Mouse (Mus musculus): ENCODE measurements around the gene Krt71. TPM values are rescaled to one million over a fixed set of nuclear protein-coding genes. Genes with fewer than 3 reads are reported as not detected.
"Not testable (repeated sequence)": the region's sequence is repeated elsewhere in the genome, so short reads cannot be mapped to it uniquely, and the experiment has no call there.

The Krt71 gene
- total and polyA plus RNA-seq, 3 experiments, result not detected

DNA sequence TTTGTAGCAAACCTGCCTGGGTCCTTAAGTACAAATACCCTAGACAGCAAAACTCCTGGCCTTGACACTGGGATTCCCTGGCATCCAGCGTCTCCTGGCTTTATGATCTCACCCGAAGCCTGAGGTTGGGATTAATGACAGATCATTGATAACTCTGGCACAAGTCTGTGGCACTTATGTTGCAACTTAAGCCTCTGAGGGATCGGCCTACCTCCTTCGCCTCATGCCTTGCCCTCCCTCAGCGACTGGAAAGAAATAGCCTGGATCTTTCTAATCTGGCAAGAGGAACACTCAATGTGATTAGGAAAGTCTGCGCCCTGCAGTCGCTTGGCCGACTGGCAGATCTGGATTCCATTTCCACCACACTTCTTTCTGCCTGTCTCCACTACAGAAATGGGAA, 43.0 kb downstream of the Krt71 start:
- no peaks in the 10 kb centered on the region for H3K36me3 ChIP-seq (ENCODE audit: control insufficient read depth, insufficient read depth, low read length)
- 71% methylated on average over 8 of the region's 8 CpGs for WGBS
- H3K9ac ChIP-seq (ENCODE audit: low read depth, low read length), result no peak overlapping the region
- no peak overlapping the region for H3K27ac ChIP-seq
- intact Hi-C loops (cut with DNase I), result no loop called here
- no peaks in the 10 kb centered on the region for H3K27me3 ChIP-seq (ENCODE audit: control insufficient read depth, insufficient read depth, low read length)
- no peaks in the 10 kb centered on the region for H3K4me1 ChIP-seq (ENCODE audit: control insufficient read depth, insufficient read depth, low read length)
- no peak for TF ChIP-seq CTCF (IDR thresholded peaks at IDR 0.05)
- TF ChIP-seq EP300 (IDR thresholded peaks at IDR 0.05; ENCODE audit: insufficient read depth, low read depth, low read length), result no peak
- no peak for TF ChIP-seq POLR2A (IDR thresholded peaks at IDR 0.05; ENCODE audit: insufficient read depth, low read depth, low read length)
- no peaks in the 10 kb centered on the region for H3K79me2 ChIP-seq (replicated peaks; ENCODE audit: control insufficient read depth, insufficient read depth, low read length)
- DNase-seq, result no peak
- no peak overlapping the region for H3K4me3 ChIP-seq

DNA sequence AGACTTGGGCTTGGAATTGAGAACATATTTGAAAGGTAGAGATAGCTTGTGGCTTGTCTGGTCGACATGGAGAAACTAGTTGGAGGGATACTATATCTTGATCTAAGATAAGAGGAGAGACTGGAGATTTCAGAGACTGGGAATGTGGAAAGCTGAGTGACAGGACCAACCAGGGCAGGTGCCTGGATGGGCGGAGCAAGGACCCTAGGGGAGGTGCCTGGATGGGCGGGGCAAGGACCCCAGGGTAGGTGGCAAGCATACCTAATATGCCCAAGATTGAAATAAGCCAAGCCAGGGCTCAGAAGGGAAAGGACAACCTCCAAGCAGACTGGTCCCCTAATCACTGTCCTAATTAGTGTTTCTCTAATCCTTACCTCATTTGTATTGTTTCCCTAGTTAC, 43.7 kb downstream of the Krt71 start:
- WGBS, result 33% methylated on average over 3 of the region's 3 CpGs
- H3K4me1 ChIP-seq (ENCODE audit: control insufficient read depth, insufficient read depth, low read length), result no peaks in the 10 kb centered on the region

DNA sequence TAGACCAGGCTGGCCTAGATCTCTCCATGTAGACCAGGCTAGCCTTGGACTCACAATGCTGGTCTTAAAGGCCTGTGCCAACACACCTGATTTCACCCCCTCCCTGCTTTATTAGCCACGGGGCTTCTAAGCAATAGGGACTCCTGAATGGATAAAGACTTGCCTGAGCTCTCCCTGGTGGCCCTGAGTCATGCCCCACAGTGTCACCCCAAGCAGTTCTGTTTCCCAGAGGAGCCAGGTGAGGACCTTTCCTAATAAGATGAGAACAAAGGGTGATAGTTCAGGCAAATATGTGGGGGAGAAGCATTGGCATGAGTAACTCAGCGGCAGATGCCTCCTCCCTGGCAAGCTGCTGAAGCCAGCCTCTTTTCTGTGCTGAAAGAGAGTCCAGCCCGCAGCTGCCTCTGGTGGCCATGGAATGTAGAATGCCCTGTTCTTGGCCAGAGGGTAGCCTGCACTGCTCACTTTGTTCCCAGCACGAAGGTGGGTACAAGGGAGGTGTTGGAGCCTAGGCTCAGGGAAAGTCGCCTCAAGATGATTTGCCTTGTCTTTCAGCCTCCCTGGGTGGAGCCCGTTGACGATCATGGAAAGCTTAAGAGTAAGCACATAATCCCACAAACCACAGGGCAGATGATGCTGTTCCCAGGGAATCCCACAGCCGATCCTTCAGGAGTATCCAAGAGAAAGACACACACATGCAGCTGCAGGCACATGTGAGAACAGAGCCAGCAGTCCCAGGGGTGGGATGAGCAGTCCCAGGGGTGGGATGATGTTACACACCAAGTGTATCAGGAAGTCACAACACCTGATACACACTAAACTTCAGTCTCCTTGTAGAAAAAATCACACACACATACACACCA, 45.4 kb downstream of the Krt71 start:
- DNase-seq, result no peak
- Histone ChIP-seq H3K27ac (no peak overlapping the region), H3K27me3 (ENCODE audit: control insufficient read depth, insufficient read depth, low read length) (no peaks in the 10 kb centered on the region), H3K4me1 (ENCODE audit: control insufficient read depth, insufficient read depth, low read length) (no peaks in the 10 kb centered on the region), H3K9ac (ENCODE audit: low read depth, low read length) (no peak overlapping the region), H3K79me2 (replicated peaks; ENCODE audit: control insufficient read depth, insufficient read depth, low read length) (no peaks in the 10 kb centered on the region), H3K4me3 (no peak overlapping the region), H3K36me3 (ENCODE audit: control insufficient read depth, insufficient read depth, low read length) (no peaks in the 10 kb centered on the region)
- WGBS, result 70% methylated on average over 8 of the region's 8 CpGs
- TF ChIP-seq CTCF (IDR thresholded peaks at IDR 0.05) (no peak), EP300 (IDR thresholded peaks at IDR 0.05; ENCODE audit: insufficient read depth, low read depth, low read length) (no peak)
- intact Hi-C loops (cut with DNase I), result no loop called here

More for the DNA sequence above, 43.7 kb downstream of the Krt71 start:
- intact Hi-C loops (cut with DNase I), result no loop called here
- TF ChIP-seq CTCF (IDR thresholded peaks at IDR 0.05), result no peak
- no peak for TF ChIP-seq EP300 (IDR thresholded peaks at IDR 0.05; ENCODE audit: insufficient read depth, low read depth, low read length)
- TF ChIP-seq POLR2A (IDR thresholded peaks at IDR 0.05; ENCODE audit: insufficient read depth, low read depth, low read length), result no peak
- no peaks in the 10 kb centered on the region for H3K36me3 ChIP-seq (ENCODE audit: control insufficient read depth, insufficient read depth, low read length)
- no peaks in the 10 kb centered on the region for H3K27me3 ChIP-seq (ENCODE audit: control insufficient read depth, insufficient read depth, low read length)
- H3K79me2 ChIP-seq (replicated peaks; ENCODE audit: control insufficient read depth, insufficient read depth, low read length), result no peaks in the 10 kb centered on the region
- DNase-seq, result no peak
- H3K27ac ChIP-seq, result no peak overlapping the region
- H3K4me3 ChIP-seq, result no peak overlapping the region
- no peak overlapping the region for H3K9ac ChIP-seq (ENCODE audit: low read depth, low read length)

DNA sequence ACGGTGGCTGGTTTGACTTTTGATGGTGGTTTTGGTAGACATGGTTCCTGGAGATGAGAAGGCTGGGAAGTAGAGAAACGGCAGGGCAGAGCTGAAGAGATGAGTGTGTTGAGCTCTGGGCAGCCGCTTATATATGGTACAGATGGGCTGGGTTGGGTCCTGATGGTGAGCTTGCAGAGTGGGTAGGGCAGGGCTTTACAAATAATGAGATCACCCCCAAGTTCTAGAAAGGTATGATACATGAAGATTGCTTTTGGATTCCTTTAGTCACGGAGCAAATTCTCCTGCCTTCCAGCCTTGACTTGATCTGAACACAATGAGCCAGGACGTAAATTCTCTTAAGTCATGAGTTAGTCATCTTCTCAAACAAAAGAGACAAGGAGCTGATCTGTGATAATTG, 48.7 kb downstream of the Krt71 start, which contains the start of gene Krt6a:
Krt6a (minus strand) TSS at position 101 of the 400 bp plus-strand sequence.
- Histone ChIP-seq H3K36me3 (ENCODE audit: control insufficient read depth, insufficient read depth, low read length) (no peaks in the 10 kb centered on the region), H3K4me3 (no peak within 1 kb of the TSS), H3K79me2 (replicated peaks; ENCODE audit: control insufficient read depth, insufficient read depth, low read length) (no peaks in the 10 kb centered on the region), H3K27ac (no peak within 1 kb of the TSS), H3K9ac (ENCODE audit: low read depth, low read length) (no peak within 1 kb of the TSS), H3K4me1 (ENCODE audit: control insufficient read depth, insufficient read depth, low read length) (no peaks in the 10 kb centered on the region), H3K27me3 (ENCODE audit: control insufficient read depth, insufficient read depth, low read length) (no peaks in the 10 kb centered on the region)
- 75% methylated on average over 5 of the region's 5 CpGs for WGBS
- DNase-seq, result no peak
- TF ChIP-seq EP300 (IDR thresholded peaks at IDR 0.05; ENCODE audit: insufficient read depth, low read depth, low read length) (no peak), CTCF (IDR thresholded peaks at IDR 0.05) (no peak), POLR2A (IDR thresholded peaks at IDR 0.05; ENCODE audit: insufficient read depth, low read depth, low read length) (no peak)
- intact Hi-C loops (cut with DNase I), result no loop called here

DNA sequence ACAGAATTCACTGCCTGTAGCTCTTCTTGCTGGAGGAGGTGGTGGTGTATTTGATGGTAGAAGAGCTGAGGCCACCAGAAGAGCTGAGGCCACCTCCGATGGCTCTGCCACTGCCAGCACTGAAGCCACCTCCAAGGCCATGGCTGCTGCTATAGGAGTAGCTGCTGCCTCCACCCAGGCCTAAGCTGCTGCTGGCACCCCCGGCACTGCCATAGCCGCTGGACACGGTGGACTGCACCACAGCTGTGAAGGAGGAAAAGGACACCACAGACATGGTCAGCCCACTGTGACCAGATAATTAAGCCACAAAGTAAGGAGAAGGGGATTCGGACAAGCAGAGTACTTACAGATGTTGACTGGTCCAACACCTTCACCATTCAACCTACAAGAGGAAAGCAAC, 52.4 kb downstream of the Krt71 start:
- H3K79me2 ChIP-seq (replicated peaks; ENCODE audit: control insufficient read depth, insufficient read depth, low read length); H3K4me3 ChIP-seq; H3K9ac ChIP-seq (ENCODE audit: low read depth, low read length); intact Hi-C loops (cut with DNase I); DNase-seq; H3K36me3 ChIP-seq (ENCODE audit: control insufficient read depth, insufficient read depth, low read length); H3K27me3 ChIP-seq (ENCODE audit: control insufficient read depth, insufficient read depth, low read length); H3K4me1 ChIP-seq (ENCODE audit: control insufficient read depth, insufficient read depth, low read length); H3K27ac ChIP-seq: not testable (repeated sequence)
- 87% methylated on average over 5 of the region's 5 CpGs for WGBS

DNA sequence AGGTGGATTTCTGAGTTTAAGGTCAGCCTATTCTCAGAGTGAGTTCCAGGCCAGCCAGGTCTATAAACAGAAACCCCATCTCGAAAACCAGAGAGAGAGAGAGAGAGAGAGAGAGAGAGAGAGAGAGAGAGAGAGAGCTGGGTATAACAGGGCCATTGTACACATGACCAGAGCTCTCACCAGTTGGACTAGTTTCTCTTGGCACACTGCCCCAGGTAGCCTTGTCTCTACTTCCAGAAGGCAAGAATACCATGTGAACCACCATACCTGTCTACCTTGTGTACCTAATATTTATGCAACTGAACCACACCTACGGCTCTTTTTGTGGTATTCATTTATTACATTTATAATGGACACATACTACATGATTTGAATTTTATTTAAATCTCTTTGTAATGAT, 54.7 kb downstream of the Krt71 start:
- Histone ChIP-seq H3K4me1 (ENCODE audit: control insufficient read depth, insufficient read depth, low read length) (no peaks in the 10 kb centered on the region), H3K27me3 (ENCODE audit: control insufficient read depth, insufficient read depth, low read length) (no peaks in the 10 kb centered on the region), H3K36me3 (ENCODE audit: control insufficient read depth, insufficient read depth, low read length) (no peaks in the 10 kb centered on the region), H3K9ac (ENCODE audit: low read depth, low read length) (no peak overlapping the region), H3K27ac (no peak overlapping the region), H3K79me2 (replicated peaks; ENCODE audit: control insufficient read depth, insufficient read depth, low read length) (no peaks in the 10 kb centered on the region), H3K4me3 (no peak overlapping the region)
- no peak for DNase-seq
- TF ChIP-seq CTCF (IDR thresholded peaks at IDR 0.05) (no peak), POLR2A (IDR thresholded peaks at IDR 0.05; ENCODE audit: insufficient read depth, low read depth, low read length) (no peak), EP300 (IDR thresholded peaks at IDR 0.05; ENCODE audit: insufficient read depth, low read depth, low read length) (no peak)
- 48% methylated on average over 2 of the region's 2 CpGs for WGBS
- intact Hi-C loops (cut with DNase I), result no loop called here

Small RNA genes lying within 50 kb of the gene (microRNA-seq; reads per million reads assigned to microRNA genes)
- gene Gm44323, result 0 reads per million in 2 experiments
- 0 reads per million in 2 experiments for gene Gm44342

Other genes with a start within 250 kb of the Krt71 start
- not detected for gene Gm49425, start 225.8 kb downstream of the Krt71 start, total RNA-seq (2021)
- gene Gm49425, start 225.8 kb downstream of the Krt71 start, polyA plus RNA-seq (2012; rRNA removed), result not detected in 2 replicates
- gene Krt84, start 210.3 kb downstream of the Krt71 start, total RNA-seq (2021), result not detected
- not detected in 2 replicates for gene Krt84, start 210.3 kb downstream of the Krt71 start, polyA plus RNA-seq (2012; rRNA removed)
- not detected for gene Krt82, start 192.4 kb downstream of the Krt71 start, total RNA-seq (2021)
- not detected in 2 replicates for gene Krt82, start 192.4 kb downstream of the Krt71 start, polyA plus RNA-seq (2012; rRNA removed)
- not detected for gene Krt90, start 180.2 kb downstream of the Krt71 start, total RNA-seq (2021)
- gene Krt90, start 180.2 kb downstream of the Krt71 start, polyA plus RNA-seq (2012; rRNA removed), result 0.06 TPM in 1 of 2 replicates, not detected in the other
- not detected for gene Krt75, start 169.2 kb downstream of the Krt71 start, total RNA-seq (2021)
- not detected in 2 replicates for gene Krt75, start 169.2 kb downstream of the Krt71 start, polyA plus RNA-seq (2012; rRNA removed)
- gene Gm5414, start 114.9 kb downstream of the Krt71 start, total RNA-seq (2021), result not detected
- gene Gm5414, start 114.9 kb downstream of the Krt71 start, polyA plus RNA-seq (2012; rRNA removed), result not detected in 2 replicates
- gene Gm5478, start 95.7 kb downstream of the Krt71 start, total RNA-seq (2021), result not detected
- not detected in 2 replicates for gene Gm5478, start 95.7 kb downstream of the Krt71 start, polyA plus RNA-seq (2012; rRNA removed)
- gene Krt6b, start 62.8 kb downstream of the Krt71 start, total RNA-seq (2021), result not detected
- 0.04 TPM in 1 of 2 replicates, not detected in the other for gene Krt6b, start 62.8 kb downstream of the Krt71 start, polyA plus RNA-seq (2012; rRNA removed)
- not detected for gene Krt6a, start 48.8 kb downstream of the Krt71 start, total RNA-seq (2021)
- not detected in 2 replicates for gene Krt6a, start 48.8 kb downstream of the Krt71 start, polyA plus RNA-seq (2012; rRNA removed)
- under 1 TPM in 1 of 2 experiments, not detected in 1; 0.23 TPM for gene Krt5, start 30.2 kb downstream of the Krt71 start, total RNA-seq (2021)
- gene Krt5, start 30.2 kb downstream of the Krt71 start, polyA plus RNA-seq (2012; rRNA removed), result 1.3 TPM in 1 of 2 replicates, not detected in the other
- not detected for gene Krt72, start 43.4 kb upstream of the Krt71 start, total RNA-seq (2021)
- gene Krt72, start 43.4 kb upstream of the Krt71 start, polyA plus RNA-seq (2012; rRNA removed), result not detected in 2 replicates
- not detected for gene Krt73, start 59.2 kb upstream of the Krt71 start, total RNA-seq (2021)
- gene Krt73, start 59.2 kb upstream of the Krt71 start, polyA plus RNA-seq (2012; rRNA removed), result not detected in 2 replicates
- gene Krt2, start 75.1 kb upstream of the Krt71 start, total RNA-seq (2021), result not detected
- not detected in 2 replicates for gene Krt2, start 75.1 kb upstream of the Krt71 start, polyA plus RNA-seq (2012; rRNA removed)
- not detected for gene Krt1, start 107.7 kb upstream of the Krt71 start, total RNA-seq (2021)
- 0.04 TPM in 1 of 2 replicates, not detected in the other for gene Krt1, start 107.7 kb upstream of the Krt71 start, polyA plus RNA-seq (2012; rRNA removed)
- gene Krt77, start 126.6 kb upstream of the Krt71 start, total RNA-seq (2021), result under 1 TPM in 1 of 2 experiments, not detected in 1; 0.31 TPM
- gene Krt77, start 126.6 kb upstream of the Krt71 start, polyA plus RNA-seq (2012; rRNA removed), result not detected in 2 replicates
- gene Krt76, start 149.8 kb upstream of the Krt71 start, total RNA-seq (2021), result not detected
- gene Krt76, start 149.8 kb upstream of the Krt71 start, polyA plus RNA-seq (2012; rRNA removed), result not detected in 2 replicates
- not detected for gene Krt4, start 181.6 kb upstream of the Krt71 start, total RNA-seq (2021)
- 0.43 TPM in 1 of 2 replicates, not detected in the other for gene Krt4, start 181.6 kb upstream of the Krt71 start, polyA plus RNA-seq (2012; rRNA removed)
- under 1 TPM in 1 of 2 experiments, not detected in 1; 0.27 TPM for gene Krt79, start 197.2 kb upstream of the Krt71 start, total RNA-seq (2021)
- gene Krt79, start 197.2 kb upstream of the Krt71 start, polyA plus RNA-seq (2012; rRNA removed), result 1.5 and 2.3 TPM in 2 replicates
- under 1 TPM in 1 of 2 experiments, not detected in 1; 0.08 TPM for gene Krt78, start 211.2 kb upstream of the Krt71 start, total RNA-seq (2021)
- not detected in 2 replicates for gene Krt78, start 211.2 kb upstream of the Krt71 start, polyA plus RNA-seq (2012; rRNA removed)

All from heart, adult 2 months (tissue).